9 mouse cellular contexts compared by ENCODE assay signal in the genomic region with DNA sequence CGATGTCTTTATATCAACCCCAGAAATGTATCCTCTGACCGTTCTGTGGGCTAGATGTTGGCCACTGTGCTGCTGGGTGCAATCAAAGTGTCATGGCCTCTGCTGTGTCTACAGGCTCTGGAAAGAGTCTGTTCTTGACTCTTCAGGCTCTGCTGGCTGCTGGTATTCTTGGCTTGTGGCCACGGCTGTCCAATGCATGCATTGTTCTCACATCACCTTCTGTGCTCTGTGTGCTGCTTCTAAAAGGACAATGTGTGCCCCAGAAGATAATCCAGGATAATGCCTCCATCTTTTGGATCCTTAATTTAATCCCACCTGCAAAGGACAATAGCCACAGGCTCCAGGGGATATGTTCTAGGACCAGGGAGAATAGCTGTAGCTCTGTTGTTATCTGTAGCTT.
DNase-seq lines count a peak whose midpoint lies in the region; ATAC-seq lines count a peak whose summit lies in the region.
"Had no signal": no experiment of that assay in that cellular context is flagged by ENCODE, and none has a peak within 500 bp of the region (broad histone marks: within the 10 kb centered on the region; RNA-seq: fewer than 3 reads in every experiment).

No protein-coding gene starts in this region.

- no peak for DNase-seq in embryonic facial prominence, embryonic 10.5 days (ENCODE audit: low spot score)
- DNase-seq in midbrain, embryonic 10.5 days (ENCODE audit: low spot score) = no peak
- peak; percentile 58 to 66 for DNase-seq in heart, postnatal 10 days
- peak; percentile 61 for DNase-seq in testis, postnatal 10 days (ENCODE audit: low spot score)
- DNase-seq in urinary bladder, adult 2 months (ENCODE audit: low spot score) = no peak

- H3K4me1 ChIP-seq in embryonic facial prominence, embryonic 15.5 days = peaks cover 9% of the 10 kb centered on the region; the same call in 1 of the 2 replicates
- H3K4me1 ChIP-seq in embryonic facial prominence, embryonic 10.5 days = peaks cover 16% of the 10 kb centered on the region
- peaks cover 14% of the 10 kb centered on the region for H3K4me1 ChIP-seq in midbrain, embryonic 10.5 days
- no peaks in the 10 kb centered on the region for H3K4me1 ChIP-seq in midbrain, embryonic 16.5 days (ENCODE audit: control insufficient read depth, insufficient read depth, low read length)

- no peak for ATAC-seq in embryonic facial prominence, embryonic 15.5 days (ENCODE audit: insufficient number of reproducible peaks, low FRiP score, low TSS enrichment, low read depth)
- ATAC-seq in midbrain, embryonic 16.5 days = no peak
- ATAC-seq in inflammation-experienced regulatory T-cells, adult 6 months = no peak

- no peak overlapping the region for H3K9ac ChIP-seq in embryonic facial prominence, embryonic 15.5 days
- no peak overlapping the region for H3K9ac ChIP-seq in midbrain, embryonic 16.5 days (ENCODE audit: low read depth, low read length)
- H3K9ac ChIP-seq: midbrain, embryonic 12.5 days had no signal

- H3K27ac ChIP-seq in embryonic facial prominence, embryonic 15.5 days (replicated peaks) = 0 out of 2 replicates have a peak overlapping the region, but pooled peaks have one; percentile 7
- H3K27ac ChIP-seq in embryonic facial prominence, embryonic 10.5 days (replicated peaks) = no peak overlapping the region
- peak overlapping the region; percentile 67 for H3K27ac ChIP-seq in midbrain, embryonic 10.5 days (replicated peaks)
- H3K27ac ChIP-seq in midbrain, embryonic 16.5 days (ENCODE audit: low read length) = no peak overlapping the region
- H3K27ac ChIP-seq: midbrain, embryonic 12.5 days had no signal

- no peak overlapping the region for H3K4me3 ChIP-seq in embryonic facial prominence, embryonic 15.5 days (replicated peaks)
- H3K4me3 ChIP-seq in embryonic facial prominence, embryonic 10.5 days = no peak overlapping the region
- no peak overlapping the region for H3K4me3 ChIP-seq in midbrain, embryonic 10.5 days
- no peak overlapping the region for H3K4me3 ChIP-seq in midbrain, embryonic 16.5 days (ENCODE audit: low read depth, low read length)
- H3K4me3 ChIP-seq: midbrain, embryonic 12.5 days had no signal

- H3K36me3 ChIP-seq in embryonic facial prominence, embryonic 15.5 days = no peaks in the 10 kb centered on the region
- no peaks in the 10 kb centered on the region for H3K36me3 ChIP-seq in embryonic facial prominence, embryonic 10.5 days (replicated peaks)
- no peaks in the 10 kb centered on the region for H3K36me3 ChIP-seq in midbrain, embryonic 10.5 days
- no peaks in the 10 kb centered on the region for H3K36me3 ChIP-seq in midbrain, embryonic 16.5 days (ENCODE audit: control insufficient read depth, insufficient read depth, low read length)
- H3K36me3 ChIP-seq: midbrain, embryonic 12.5 days had no signal

- WGBS in embryonic facial prominence, embryonic 15.5 days = 70% methylated on average over 3 of the region's 3 CpGs
- WGBS in embryonic facial prominence, embryonic 10.5 days = 83% methylated on average over 3 of the region's 3 CpGs
- WGBS in midbrain, embryonic 10.5 days = 79% methylated on average over 3 of the region's 3 CpGs
- WGBS in midbrain, embryonic 16.5 days = 74% methylated on average over 3 of the region's 3 CpGs

- H3K9me3 ChIP-seq in embryonic facial prominence, embryonic 15.5 days (replicated peaks) = no peaks in the 10 kb centered on the region
- no peaks in the 10 kb centered on the region for H3K9me3 ChIP-seq in embryonic facial prominence, embryonic 10.5 days
- 0 out of 2 replicates have a peak, but pooled peaks cover 5% of the 10 kb centered on the region for H3K9me3 ChIP-seq in midbrain, embryonic 10.5 days (replicated peaks)
- no peaks in the 10 kb centered on the region for H3K9me3 ChIP-seq in midbrain, embryonic 16.5 days (replicated peaks; ENCODE audit: control insufficient read depth, low read length, poor library complexity, severe bottlenecking)
- H3K9me3 ChIP-seq: midbrain, embryonic 12.5 days had no signal

- H3K4me2 ChIP-seq in embryonic facial prominence, embryonic 15.5 days (replicated peaks) = no peak overlapping the region
- no peak overlapping the region for H3K4me2 ChIP-seq in midbrain, embryonic 16.5 days (ENCODE audit: low read length)
- H3K4me2 ChIP-seq: midbrain, embryonic 12.5 days had no signal

- H3K27me3 ChIP-seq in embryonic facial prominence, embryonic 15.5 days = no peaks in the 10 kb centered on the region
- H3K27me3 ChIP-seq in embryonic facial prominence, embryonic 10.5 days (replicated peaks; ENCODE audit: low read depth, poor library complexity, severe bottlenecking) = no peaks in the 10 kb centered on the region
- no peaks in the 10 kb centered on the region for H3K27me3 ChIP-seq in midbrain, embryonic 10.5 days (ENCODE audit: low read depth, poor library complexity, severe bottlenecking)
- no peaks in the 10 kb centered on the region for H3K27me3 ChIP-seq in midbrain, embryonic 16.5 days (ENCODE audit: control insufficient read depth, insufficient read depth, low read depth, low read length)
- H3K27me3 ChIP-seq: midbrain, embryonic 12.5 days had no signal

- intact Hi-C loops in heart, postnatal 10 days (cut with DNase I) = no loop called here

Comparison
In these comparisons a context has a peak if more than half of its experiments do, and no peak if none do; other contexts are left out.
1. H3K27ac ChIP-seq: peak in embryonic facial prominence, embryonic 15.5 days (single experiment) and midbrain, embryonic 10.5 days (single experiment); none in embryonic facial prominence, embryonic 10.5 days (single experiment) and midbrain, embryonic 16.5 days (single experiment).
2. DNase-seq: peak in heart, postnatal 10 days (2 of 2) and testis, postnatal 10 days (single experiment); none in embryonic facial prominence, embryonic 10.5 days (single experiment), midbrain, embryonic 10.5 days (single experiment) and urinary bladder, adult 2 months (single experiment).